Mouse (Mus musculus) liver, embryonic 12.5 days (tissue): ENCODE results near the gene Adgrf1. TPM values are rescaled to one million over a fixed set of nuclear protein-coding genes. Genes with fewer than 3 reads are reported as not detected.
"Not testable (repeated sequence)": the region's sequence is repeated elsewhere in the genome, so short reads cannot be mapped to it uniquely, and the experiment has no call there.

Experiments
- ATAC-seq: fragments of 200-750 bp; cut with Nextera tagmentation; 2 replicates; pipeline ENCODE4 v1.8.0; 2017; ENCODE audit warnings: moderate number of reproducible peaks, mild to moderate bottlenecking, moderate library complexity
- H3K27ac ChIP-seq: fragments of 300-500 bp; sonication (generic); 2 replicates; pipeline ENCODE4 v1.5.1; 2016; ENCODE audit warnings: mild to moderate bottlenecking
- H3K27me3 ChIP-seq: fragments of 300-500 bp; sonication (generic); replicated peaks from 2 replicates; pipeline ENCODE4 v1.6.1; 2016; ENCODE audit warnings: mild to moderate bottlenecking, moderate library complexity
- H3K36me3 ChIP-seq: fragments of 300-500 bp; sonication (generic); 2 replicates; pipeline ENCODE4 v1.6.1; 2016; ENCODE audit warnings: mild to moderate bottlenecking, moderate library complexity
- H3K4me1 ChIP-seq: fragments of 300-500 bp; sonication (generic); 2 replicates; pipeline ENCODE4 v1.6.1; 2016
- H3K4me2 ChIP-seq: fragments of 300-500 bp; sonication (generic); 2 replicates; pipeline ENCODE4 v1.6.1; 2016; ENCODE audit warnings: mild to moderate bottlenecking, moderate library complexity
- H3K4me3 ChIP-seq: fragments of 300-500 bp; sonication (generic); 2 replicates; pipeline ENCODE4 v1.5.1; 2016; ENCODE audit warnings: mild to moderate bottlenecking, moderate library complexity
- H3K9ac ChIP-seq: fragments of 300-500 bp; sonication (generic); 2 replicates; pipeline ENCODE4 v1.6.1; 2016; ENCODE audit warnings: mild to moderate bottlenecking, moderate library complexity
- H3K9me3 ChIP-seq: fragments of 300-500 bp; sonication (generic); replicated peaks from 2 replicates; pipeline ENCODE4 v1.6.1; 2016; ENCODE audit warnings: mild to moderate bottlenecking, moderate library complexity
- WGBS: fragments of 180-500 bp; shearing (Covaris S2); methylation state at CpG from one replicate; pipeline ENCODE4 v1.1.7; 2016; ENCODE audit not compliant: insufficient replicate concordance; 5-methylcytosine and 5-hydroxymethylcytosine counted together
- polyA plus RNA-seq: library from polyadenylated mRNA; unstranded; fragments of >200 nt; fragmentation: Nextera tagmentation; extraction: Ambion mirVana; gene quantifications from 2 replicates; pipeline ENCODE4 v1.2.1, GENCODE M21; 2016

Gene Adgrf1
- polyA plus RNA-seq, 1 experiment from 2014 or later = 0.13 TPM

DNA sequence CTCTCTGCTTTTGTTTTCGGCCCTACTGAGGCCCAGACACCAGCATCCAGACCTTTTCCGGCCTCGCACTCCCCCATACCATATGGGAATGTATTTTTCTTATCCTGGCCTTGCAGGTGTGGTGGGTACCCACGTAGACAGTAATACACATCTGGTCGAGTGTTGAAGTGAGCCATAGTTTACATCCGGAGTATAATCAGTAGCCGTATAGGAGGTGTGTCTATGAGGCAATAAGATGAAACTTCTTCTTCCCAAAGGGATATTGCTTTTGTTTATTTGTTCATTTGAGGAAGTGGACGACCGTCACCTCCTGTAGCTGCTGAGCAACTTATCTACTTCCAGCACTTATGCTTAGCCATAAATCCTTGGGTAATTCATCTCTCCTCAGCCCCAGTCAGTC is 63.9 kb downstream of the Adgrf1 start:
- H3K4me2 ChIP-seq = no peak overlapping the region
- H3K9me3 ChIP-seq = no peaks in the 10 kb centered on the region
- H3K4me3 ChIP-seq = no peak overlapping the region
- peaks cover 55% of the 10 kb centered on the region for H3K4me1 ChIP-seq
- H3K27ac ChIP-seq = no peak overlapping the region
- no peaks in the 10 kb centered on the region for H3K27me3 ChIP-seq
- 39% methylated on average over 9 of the region's 9 CpGs for WGBS
- no peak overlapping the region for H3K9ac ChIP-seq
- no peaks in the 10 kb centered on the region for H3K36me3 ChIP-seq
- no peak for ATAC-seq

DNA sequence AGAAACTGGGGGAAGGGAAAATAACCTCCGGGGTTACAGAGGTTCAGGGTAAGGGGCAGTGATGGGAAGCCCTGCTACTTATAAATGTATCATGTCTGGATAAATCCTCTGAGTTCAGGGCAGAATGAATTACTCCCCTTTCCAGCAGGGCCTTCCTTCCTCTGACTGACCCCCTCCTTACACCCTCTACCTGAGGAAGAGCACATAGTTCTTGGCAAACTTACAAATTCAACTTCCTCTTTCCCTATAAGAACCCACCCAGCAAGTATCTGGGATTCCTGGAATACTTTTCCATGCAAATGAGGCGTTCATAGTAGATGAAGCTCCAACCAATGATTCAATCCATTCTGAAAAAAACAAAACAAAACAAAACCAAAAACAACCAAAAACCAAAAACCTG is 67.5 kb downstream of the Adgrf1 start:
- Histone ChIP-seq H3K4me1 (peaks cover 19% of the 10 kb centered on the region), H3K4me2 (no peak overlapping the region), H3K9ac (no peak overlapping the region), H3K9me3 (no peaks in the 10 kb centered on the region), H3K27ac (no peak overlapping the region), H3K27me3 (no peaks in the 10 kb centered on the region), H3K4me3 (no peak overlapping the region), H3K36me3 (no peaks in the 10 kb centered on the region)
- 73% methylated on average over 2 of the region's 2 CpGs for WGBS
- ATAC-seq = no peak

DNA sequence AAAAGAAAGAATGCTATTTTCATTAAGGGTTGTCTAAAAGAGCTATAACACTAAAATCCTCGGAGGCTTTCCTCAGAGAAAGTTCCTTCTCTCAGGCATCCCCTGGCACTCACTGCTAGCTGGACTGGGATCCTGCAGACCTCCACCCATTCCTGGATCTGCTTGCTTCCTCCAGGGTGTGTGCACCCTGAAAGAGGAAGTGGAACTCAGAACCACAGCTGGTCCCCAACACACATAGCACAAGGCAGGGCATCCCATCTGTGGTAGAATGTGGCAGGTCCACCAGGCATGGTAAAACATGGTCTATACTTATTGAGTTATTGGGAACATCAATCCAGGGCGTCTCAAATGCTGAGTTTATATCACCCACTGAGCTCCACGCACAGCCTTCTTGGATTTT is 68.2 kb downstream of the Adgrf1 start:
- Histone ChIP-seq H3K9me3 (no peaks in the 10 kb centered on the region), H3K27me3 (no peaks in the 10 kb centered on the region), H3K4me1 (peaks cover 14% of the 10 kb centered on the region), H3K36me3 (no peaks in the 10 kb centered on the region), H3K4me3 (no peak overlapping the region), H3K27ac (no peak overlapping the region), H3K4me2 (no peak overlapping the region), H3K9ac (no peak overlapping the region)
- WGBS = 51% methylated on average over 3 of the region's 3 CpGs
- no peak for ATAC-seq

- H3K27ac ChIP-seq, H3K4me3 ChIP-seq, ATAC-seq, H3K4me1 ChIP-seq, H3K36me3 ChIP-seq, H3K9ac ChIP-seq, H3K27me3 ChIP-seq, H3K4me2 ChIP-seq, H3K9me3 ChIP-seq: not testable (repeated sequence)
- 70% methylated on average over 2 of the region's 2 CpGs for WGBS
These were observed 76.4 kb downstream of the Adgrf1 start for GRCm38 (mm10) chr17:43346499-43346898.

DNA sequence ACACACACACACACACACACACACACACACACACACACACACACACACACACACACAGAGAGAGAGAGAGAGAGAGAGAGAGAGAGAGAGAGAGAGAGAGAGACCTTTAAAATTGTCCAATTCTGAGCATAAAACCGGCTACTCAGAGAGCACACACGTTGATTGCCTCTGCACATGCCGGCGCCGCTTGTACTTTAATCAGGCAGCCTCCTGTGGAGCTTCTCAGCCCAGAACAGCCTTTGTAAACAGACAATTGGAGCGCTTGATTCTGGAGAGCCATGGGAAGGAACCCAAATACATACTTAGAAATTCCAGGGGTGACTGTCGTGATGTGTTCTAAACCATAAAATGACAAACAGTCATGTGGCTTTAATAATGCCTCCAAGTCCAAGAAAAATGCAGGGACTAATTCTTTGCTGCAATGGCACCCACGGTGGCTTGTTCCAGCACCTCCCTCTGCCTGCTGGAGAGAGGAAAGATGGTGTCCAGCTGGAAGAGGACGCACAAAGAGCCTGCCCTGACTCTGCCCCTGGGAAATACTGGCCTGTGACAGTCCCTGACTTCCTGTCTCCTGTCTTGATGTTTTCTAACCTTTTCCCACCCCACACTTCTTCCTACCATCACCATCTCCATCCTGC is 87.9 kb downstream of the Adgrf1 start:
- Histone ChIP-seq H3K4me3 (no peak overlapping the region), H3K9ac (no peak overlapping the region), H3K9me3 (no peaks in the 10 kb centered on the region), H3K4me1 (no peaks in the 10 kb centered on the region), H3K27me3 (peaks cover 57% of the 10 kb centered on the region), H3K27ac (no peak overlapping the region), H3K36me3 (no peaks in the 10 kb centered on the region), H3K4me2 (no peak overlapping the region)
- ATAC-seq = peak; percentile 27; the same call in 1 of the 2 replicates
- 28% methylated on average over 9 of the region's 9 CpGs for WGBS

- peak within 1 kb of the TSS; percentile 11 for H3K4me3 ChIP-seq
- no peak within 1 kb of the TSS for H3K9ac ChIP-seq
- peak within 1 kb of the TSS; percentile 33 for H3K4me2 ChIP-seq
- no peak within 1 kb of the TSS for H3K27ac ChIP-seq
- no peak for ATAC-seq
- peaks cover 74% of the 10 kb centered on the region for H3K27me3 ChIP-seq
- peaks cover 5% of the 10 kb centered on the region for H3K4me1 ChIP-seq
- H3K36me3 ChIP-seq = no peaks in the 10 kb centered on the region
- no peaks in the 10 kb centered on the region for H3K9me3 ChIP-seq
- WGBS = 24% methylated on average over 16 of the region's 16 CpGs
These were observed 89.9 kb downstream of the Adgrf1 start, which contains the start of gene Adgrf5 for GRCm38 (mm10) chr17:43359826-43360619. TSS of gene Adgrf5 (plus strand) at chr17:43360451.

- H3K9ac ChIP-seq = no peak overlapping the region
- H3K9me3 ChIP-seq = no peaks in the 10 kb centered on the region
- peak overlapping the region; percentile 11 for H3K4me3 ChIP-seq
- H3K4me1 ChIP-seq = peaks cover 5% of the 10 kb centered on the region
- H3K27ac ChIP-seq = no peak overlapping the region
- WGBS = 47% methylated on average over 11 of the region's 11 CpGs
- no peak overlapping the region for H3K4me2 ChIP-seq
- peaks cover 82% of the 10 kb centered on the region for H3K27me3 ChIP-seq
- ATAC-seq = no peak
- no peaks in the 10 kb centered on the region for H3K36me3 ChIP-seq
These were observed 90.9 kb downstream of the Adgrf1 start for GRCm38 (mm10) chr17:43361021-43361420.

DNA sequence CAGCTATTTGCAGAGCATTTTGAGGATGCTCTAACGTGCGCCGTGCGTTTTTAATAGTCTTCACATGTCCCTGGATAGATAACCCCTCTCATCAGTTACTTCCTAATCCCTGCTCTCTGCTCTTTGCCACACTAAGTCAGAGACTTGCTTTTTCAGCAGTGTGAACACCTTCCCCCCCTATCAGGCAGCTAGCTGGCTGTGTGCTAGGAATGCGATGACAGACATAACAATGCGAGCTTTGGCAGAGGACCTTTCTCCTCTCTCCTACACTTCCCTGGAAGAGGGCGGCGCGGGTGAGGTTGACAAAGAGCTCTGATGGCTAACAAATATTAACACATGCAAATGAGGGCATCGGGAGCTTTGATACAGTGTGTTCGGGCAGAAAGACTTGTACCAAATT is 92.2 kb downstream of the Adgrf1 start:
- Histone ChIP-seq H3K4me3 (no peak overlapping the region), H3K36me3 (no peaks in the 10 kb centered on the region), H3K27me3 (peaks cover 77% of the 10 kb centered on the region), H3K9me3 (no peaks in the 10 kb centered on the region), H3K9ac (no peak overlapping the region), H3K27ac (no peak overlapping the region), H3K4me1 (peaks cover 5% of the 10 kb centered on the region), H3K4me2 (no peak overlapping the region)
- ATAC-seq = no peak
- 57% methylated on average over 11 of the region's 11 CpGs for WGBS

DNA sequence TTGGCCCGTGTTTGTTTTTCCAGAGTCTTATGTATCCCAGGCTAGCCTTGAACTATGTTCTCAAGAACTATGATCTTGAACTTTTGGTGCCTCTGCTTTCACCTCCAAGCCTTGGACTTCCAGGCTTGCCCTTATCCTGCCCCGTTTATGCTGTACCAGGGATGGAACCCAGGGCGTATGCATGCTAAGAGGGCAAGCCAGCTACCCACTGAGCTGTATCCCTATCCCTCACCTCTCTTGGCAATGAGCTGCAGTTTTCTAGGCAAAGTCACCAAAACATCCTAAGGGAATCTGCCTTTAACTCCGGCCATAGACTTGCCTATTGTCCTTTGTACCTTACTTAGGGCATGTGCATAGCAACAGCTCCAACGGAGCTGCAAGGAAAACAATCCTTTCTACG is 92.8 kb downstream of the Adgrf1 start:
- Histone ChIP-seq H3K4me3 (no peak overlapping the region), H3K27me3 (peaks cover 73% of the 10 kb centered on the region), H3K4me1 (peaks cover 5% of the 10 kb centered on the region), H3K36me3 (no peaks in the 10 kb centered on the region), H3K4me2 (no peak overlapping the region), H3K27ac (no peak overlapping the region), H3K9ac (no peak overlapping the region), H3K9me3 (no peaks in the 10 kb centered on the region)
- ATAC-seq = no peak
- WGBS = 55% methylated on average over 6 of the region's 6 CpGs

GRCm38 (mm10) chr17:43363921-43364320 is 93.8 kb downstream of the Adgrf1 start:
- Histone ChIP-seq H3K27ac (no peak overlapping the region), H3K9ac (no peak overlapping the region), H3K4me1 (peaks cover 5% of the 10 kb centered on the region), H3K9me3 (no peaks in the 10 kb centered on the region), H3K36me3 (no peaks in the 10 kb centered on the region), H3K4me3 (no peak overlapping the region), H3K27me3 (peaks cover 63% of the 10 kb centered on the region), H3K4me2 (no peak overlapping the region)
- 42% methylated on average over 6 of the region's 6 CpGs for WGBS
- ATAC-seq = no peak

GRCm38 (mm10) chr17:43365297-43365696 is 95.2 kb downstream of the Adgrf1 start:
- 73% methylated on average over 6 of the region's 6 CpGs for WGBS
- H3K27me3 ChIP-seq = peaks cover 50% of the 10 kb centered on the region
- H3K36me3 ChIP-seq = no peaks in the 10 kb centered on the region
- no peak for ATAC-seq
- H3K4me2 ChIP-seq = no peak overlapping the region
- no peaks in the 10 kb centered on the region for H3K9me3 ChIP-seq
- H3K9ac ChIP-seq = no peak overlapping the region
- H3K4me1 ChIP-seq = peaks cover 5% of the 10 kb centered on the region
- H3K27ac ChIP-seq = no peak overlapping the region
- no peak overlapping the region for H3K4me3 ChIP-seq

DNA sequence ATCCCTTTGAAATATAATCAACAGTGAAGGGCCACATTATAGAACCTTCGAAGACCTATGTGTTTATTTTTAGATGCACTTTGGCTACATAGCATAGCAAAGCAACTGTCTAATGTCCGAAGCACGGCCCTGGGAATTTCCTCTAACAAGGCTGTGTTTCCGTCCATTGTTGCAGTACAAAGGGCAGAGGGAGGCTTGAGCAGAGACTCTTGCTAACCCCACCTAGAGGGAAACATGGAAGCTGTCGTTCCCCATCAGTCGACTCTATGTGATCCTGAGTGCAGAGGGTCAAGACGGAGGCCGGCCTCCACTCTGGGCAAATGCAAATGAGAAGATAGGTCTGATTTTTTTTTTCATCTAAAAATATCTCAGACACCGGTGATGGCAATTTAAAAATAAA is 96.4 kb downstream of the Adgrf1 start:
- Histone ChIP-seq H3K4me3 (no peak overlapping the region), H3K9me3 (no peaks in the 10 kb centered on the region), H3K27ac (no peak overlapping the region), H3K4me2 (no peak overlapping the region), H3K4me1 (peaks cover 5% of the 10 kb centered on the region), H3K27me3 (peaks cover 38% of the 10 kb centered on the region), H3K9ac (no peak overlapping the region), H3K36me3 (no peaks in the 10 kb centered on the region)
- ATAC-seq = no peak
- WGBS = 40% methylated on average over 9 of the region's 9 CpGs
